Mouse (Mus musculus): ENCODE results near the gene Foxf2.

DNA sequence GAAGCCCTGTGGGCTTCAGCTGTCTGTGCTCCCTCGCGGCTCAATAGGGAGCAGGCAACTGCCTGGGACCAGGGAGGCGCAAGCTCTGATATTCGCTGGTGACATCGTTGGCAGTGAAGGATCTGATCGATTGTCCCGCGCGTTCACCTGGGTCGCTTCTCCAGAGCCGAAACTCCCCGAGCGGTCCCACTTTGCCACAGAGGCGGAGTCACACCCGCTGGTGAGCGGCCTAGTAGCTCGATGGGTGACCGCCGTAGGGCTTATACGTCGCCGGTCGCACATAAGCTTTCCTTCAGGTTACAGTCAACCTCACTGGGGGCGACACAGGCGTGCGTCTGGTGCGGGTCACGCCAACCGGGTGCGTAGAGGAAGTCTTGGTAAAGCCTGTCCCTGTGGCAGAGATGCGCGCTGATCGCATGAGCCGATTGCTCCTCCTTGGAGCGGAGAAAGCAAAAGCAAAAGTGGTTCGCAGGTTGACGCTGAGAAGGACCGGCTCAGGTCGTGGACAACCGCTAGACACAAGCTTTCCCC lies 3.8 kb downstream of the Foxf2 start:
- no peak for TF ChIP-seq POLR2A (IDR thresholded peaks at IDR 0.05; ENCODE audit: borderline replicate concordance, extremely low read depth, low read depth, low read length)
- no peak for TF ChIP-seq CTCF (IDR thresholded peaks at IDR 0.05; ENCODE audit: insufficient read depth, low read length)

Measured in lung, adult 2 months (tissue).